In the genomic region with DNA sequence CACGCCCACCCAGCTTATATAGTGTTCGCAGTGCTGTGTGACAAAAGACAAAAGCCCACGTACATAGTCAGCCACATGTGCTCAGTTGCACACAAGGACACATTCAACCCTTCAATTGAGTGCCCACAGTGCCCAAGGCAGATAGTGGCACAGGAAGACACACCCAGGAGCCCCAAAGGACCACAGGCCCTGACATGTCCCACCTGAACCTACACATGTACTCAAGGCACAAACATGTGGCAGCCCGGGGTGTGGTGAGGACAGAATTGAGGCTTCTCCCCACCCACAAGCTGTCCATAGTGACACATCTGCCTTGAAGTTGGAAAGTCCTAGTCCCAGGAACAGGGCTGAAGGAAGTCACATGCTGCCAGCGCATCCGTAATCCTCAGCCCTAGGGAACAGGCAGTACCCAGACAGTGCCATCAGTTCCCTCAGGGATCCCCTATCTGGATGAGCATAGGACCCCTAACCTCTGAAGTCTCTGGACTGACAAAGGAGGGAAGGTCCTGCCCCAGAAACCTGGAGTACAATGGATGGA, we compare ENCODE assay signal across 8 mouse cellular contexts. TPM values are rescaled to one million over a fixed set of nuclear protein-coding genes. Genes with fewer than 3 reads are reported as not detected.
DNase-seq lines count a peak whose midpoint lies in the region; ATAC-seq and TF ChIP-seq lines count a peak whose summit lies in the region.
"Had no signal": no experiment of that assay in that cellular context is flagged by ENCODE, and none has a peak within 500 bp of the region (broad histone marks: within the 10 kb centered on the region; RNA-seq: fewer than 3 reads in every experiment).

No protein-coding gene starts in this region.

- H3K4me3 ChIP-seq in kidney, embryonic 16.5 days (ENCODE audit: low read length), result no peak overlapping the region
- 0 out of 2 replicates have a peak overlapping the region, but pooled peaks have one; percentile 11 for H3K4me3 ChIP-seq in E14TG2a.4 (replicated peaks; ENCODE audit: low read length)
- no peak overlapping the region for H3K4me3 ChIP-seq in brown adipose tissue, adult 24 weeks (ENCODE audit: insufficient read depth, low read depth, low read length)
- H3K4me3 ChIP-seq in liver, embryonic 16.5 days (ENCODE audit: low read depth, low read length), result no peak overlapping the region
- H3K4me3 ChIP-seq: forebrain, embryonic 12.5 days had no signal

- H3K9me3 ChIP-seq in kidney, embryonic 16.5 days (ENCODE audit: low read length), result no peaks in the 10 kb centered on the region
- H3K9me3 ChIP-seq in E14TG2a.4 (ENCODE audit: low read length), result peaks cover 6% of the 10 kb centered on the region; the same call in 1 of the 2 replicates
- no peaks in the 10 kb centered on the region for H3K9me3 ChIP-seq in liver, embryonic 16.5 days (replicated peaks; ENCODE audit: control insufficient read depth, low read length)
- H3K9me3 ChIP-seq: forebrain, embryonic 12.5 days had no signal

- H3K27ac ChIP-seq in kidney, embryonic 16.5 days (ENCODE audit: low read length), result peak overlapping the region; percentile 89
- peak overlapping the region; percentile 47 for H3K27ac ChIP-seq in brown adipose tissue, adult 24 weeks (replicated peaks; ENCODE audit: low read depth, low read length)
- H3K27ac ChIP-seq in liver, embryonic 16.5 days (ENCODE audit: low read length), result 0 out of 2 replicates have a peak overlapping the region, but pooled peaks have one; percentile 2
- H3K27ac ChIP-seq: forebrain, embryonic 12.5 days had no signal

- no peak for DNase-seq in kidney, adult 11 months
- DNase-seq in B cell, adult 2 months, result no peak
- DNase-seq in spleen, postnatal 14 days (ENCODE audit: low spot score in 2 of 2), result no peak

- peak overlapping the region; percentile 49 for H3K9ac ChIP-seq in kidney, embryonic 16.5 days (replicated peaks; ENCODE audit: low read length)
- H3K9ac ChIP-seq in liver, embryonic 16.5 days (ENCODE audit: low read depth, low read length), result no peak overlapping the region
- H3K9ac ChIP-seq: forebrain, embryonic 12.5 days had no signal

- H3K4me1 ChIP-seq in kidney, embryonic 16.5 days (ENCODE audit: insufficient read depth, low read length), result peaks cover 79% of the 10 kb centered on the region
- H3K4me1 ChIP-seq in E14TG2a.4 (replicated peaks; ENCODE audit: low read depth, low read length), result peaks cover 89% of the 10 kb centered on the region
- peaks cover 37% of the 10 kb centered on the region for H3K4me1 ChIP-seq in brown adipose tissue, adult 24 weeks (ENCODE audit: control insufficient read depth, insufficient read depth, insufficient read length, low read length)
- peaks cover 31% of the 10 kb centered on the region for H3K4me1 ChIP-seq in liver, embryonic 16.5 days (ENCODE audit: control insufficient read depth, low read depth, low read length)

- no peak overlapping the region for H3K4me2 ChIP-seq in kidney, embryonic 16.5 days (replicated peaks; ENCODE audit: low read depth, low read length)
- H3K4me2 ChIP-seq in liver, embryonic 16.5 days (ENCODE audit: low read depth, low read length), result no peak overlapping the region
- H3K4me2 ChIP-seq: forebrain, embryonic 12.5 days had no signal

- no peak for TF ChIP-seq CTCF in E14TG2a.4 (conservative IDR thresholded peaks at IDR 0.05; ENCODE audit: low read length)

- no peaks in the 10 kb centered on the region for H3K27me3 ChIP-seq in kidney, embryonic 16.5 days (ENCODE audit: insufficient read depth, low read length)
- no peaks in the 10 kb centered on the region for H3K27me3 ChIP-seq in E14TG2a.4 (ENCODE audit: insufficient read depth, low read length)
- peaks cover 28% of the 10 kb centered on the region for H3K27me3 ChIP-seq in liver, embryonic 16.5 days (ENCODE audit: control insufficient read depth, insufficient read depth, low read depth, low read length)

- ATAC-seq in kidney, embryonic 16.5 days (ENCODE audit: low FRiP score, low TSS enrichment), result no peak
- ATAC-seq in liver, embryonic 16.5 days (ENCODE audit: low read depth), result no peak

- WGBS in kidney, embryonic 16.5 days, result 82% methylated on average over 6 of the region's 6 CpGs
- WGBS in liver, embryonic 16.5 days (ENCODE audit: insufficient replicate concordance), result 67% methylated on average over 6 of the region's 6 CpGs

- H3K36me3 ChIP-seq in kidney, embryonic 16.5 days (ENCODE audit: insufficient read depth, low read length), result no peaks in the 10 kb centered on the region
- H3K36me3 ChIP-seq in E14TG2a.4 (ENCODE audit: insufficient read depth, low read length), result 0 out of 2 replicates have a peak, but pooled peaks cover 4% of the 10 kb centered on the region
- no peaks in the 10 kb centered on the region for H3K36me3 ChIP-seq in liver, embryonic 16.5 days (ENCODE audit: control insufficient read depth, insufficient read depth)
- H3K36me3 ChIP-seq: forebrain, embryonic 12.5 days had no signal

RNA-seq across cellular contexts. Expression of a gene that starts 43.1 kb away (rescaled TPM):
- polyA plus RNA-seq in kidney, embryonic 16.5 days (2015; fragmentation: Nextera tagmentation; extraction: Ambion mirVana), result 77.4 and 102 TPM in 2 replicates
- polyA plus RNA-seq in brown adipose tissue, adult 24 weeks (2012; ENCODE audit: insufficient read depth, insufficient read length, missing spikeins), result 39.6 and 39.8 TPM in 2 replicates
- 41.4 and 42.7 TPM in 2 replicates for polyA plus RNA-seq in liver, embryonic 16.5 days (2015; fragmentation: Nextera tagmentation; extraction: Ambion mirVana)

Comparison
In these comparisons a context has a peak if more than half of its experiments do, and no peak if none do; other contexts are left out.
1. H3K27ac ChIP-seq: peak in every context shown above with its lines; median percentile 89 in kidney, embryonic 16.5 days; 47 in brown adipose tissue, adult 24 weeks; 2 in liver, embryonic 16.5 days.